Mouse (Mus musculus) MEL (cell line): ENCODE measurements around the gene Tm4sf19. TPM values are rescaled to one million over a fixed set of nuclear protein-coding genes. Genes with fewer than 3 reads are reported as not detected.

Source experiments
- DNase-seq: peaks from one replicate; pipeline ENCODE4 v3.0.0; 2011; ENCODE audit warnings: low read depth, low spot score
- H3K27ac ChIP-seq: 2 replicates; pipeline ENCODE4 v1.5.1; 2012; ENCODE audit warnings: low read depth, mild to moderate bottlenecking, control low read depth, low read length, moderate library complexity; ENCODE audit not compliant: control insufficient read depth
- H3K27me3 ChIP-seq, 2 experiments: fragments of 150-350 bp in 1 of 2; sonication (generic) in 1 of 2; 2 replicates each; pipeline ENCODE4 v1.6.1; 2012; ENCODE audit warnings: low read length in 2 of 2, mild to moderate bottlenecking in 2 of 2, improper control_type of control experiment in 1 of 2, moderate library complexity in 1 of 2; ENCODE audit not compliant: insufficient read depth in 2 of 2, control insufficient read depth in 1 of 2
- H3K36me3 ChIP-seq, 2 experiments: 2 replicates each; pipeline ENCODE4 v1.6.1; 2012 to 2014; ENCODE audit warnings: low read length in 2 of 2, improper control_type of control experiment in 1 of 2, inconsistent platforms in 1 of 2, mild to moderate bottlenecking in 1 of 2; ENCODE audit not compliant: insufficient read depth in 2 of 2, control insufficient read depth in 1 of 2
- H3K4me1 ChIP-seq, 2 experiments: fragments of 150-350 bp in 1 of 2; sonication (generic) in 1 of 2; 2 replicates each; pipeline ENCODE4 v1.6.1; 2012; ENCODE audit warnings: low read length in 2 of 2, improper control_type of control experiment in 1 of 2, mild to moderate bottlenecking in 1 of 2; ENCODE audit not compliant: insufficient read depth in 2 of 2, control insufficient read depth in 1 of 2
- H3K4me3 ChIP-seq, 2 experiments: fragments of 150-350 bp in 1 of 2; sonication (generic) in 1 of 2; 2 replicates each; pipeline ENCODE4 v1.5.1; 2012; ENCODE audit warnings: low read depth in 2 of 2, low read length in 2 of 2, mild to moderate bottlenecking in 2 of 2, moderate library complexity in 2 of 2, control low read depth in 1 of 2, improper control_type of control experiment in 1 of 2; ENCODE audit not compliant: control insufficient read depth in 1 of 2, insufficient read depth in 1 of 2
- H3K79me2 ChIP-seq: 2 replicates; pipeline ENCODE4 v1.6.1; 2012; ENCODE audit warnings: mild to moderate bottlenecking, low read length, moderate library complexity; ENCODE audit not compliant: control insufficient read depth, poor library complexity, insufficient read depth
- H3K9ac ChIP-seq: 2 replicates; pipeline ENCODE4 v1.6.1; 2012; ENCODE audit warnings: low read depth, mild to moderate bottlenecking, control low read depth, low read length, moderate library complexity; ENCODE audit not compliant: control insufficient read depth, poor library complexity, severe bottlenecking
- H3K9me3 ChIP-seq: fragments of 150-350 bp; sonication (generic); replicated peaks from 2 replicates; pipeline ENCODE4 v1.6.1; 2012; ENCODE audit warnings: mild to moderate bottlenecking, low read length, improper control_type of control experiment, moderate library complexity; ENCODE audit not compliant: insufficient read depth
- CHD1 ChIP-seq: IDR thresholded peaks from 2 replicates; pipeline ENCODE4 v1.6.1; 2012; ENCODE audit warnings: low read depth, mild to moderate bottlenecking, inconsistent platforms, low read length, improper control_type of control experiment
- CHD2 ChIP-seq: IDR thresholded peaks from 2 replicates; pipeline ENCODE4 v1.6.1; 2011; ENCODE audit warnings: low read length, improper control_type of control experiment
- CTCF ChIP-seq, 3 experiments: IDR thresholded peaks in 2 of 3; conservative IDR thresholded peaks in 1 of 3; 2 replicates each; pipeline ENCODE4 v1.5.1; 2011 to 2012; ENCODE audit warnings: low read length in 3 of 3, low read depth in 2 of 3, mild to moderate bottlenecking in 2 of 3, improper control_type of control experiment in 1 of 3, inconsistent platforms in 1 of 3, mixed read lengths in 1 of 3, moderate library complexity in 1 of 3; ENCODE audit not compliant: control insufficient read depth in 1 of 3, insufficient read depth in 1 of 3, poor library complexity in 1 of 3, severe bottlenecking in 1 of 3
- GABPA ChIP-seq: IDR thresholded peaks from 2 replicates; pipeline ENCODE4 v1.6.1; 2012; ENCODE audit warnings: low read depth, mild to moderate bottlenecking, inconsistent platforms, low read length, improper control_type of control experiment, moderate library complexity
- GATA1 ChIP-seq: IDR thresholded peaks from 2 replicates; pipeline ENCODE4 v1.6.1; 2011; ENCODE audit warnings: low read depth, low read length, improper control_type of control experiment
- JUND ChIP-seq: IDR thresholded peaks from 2 replicates; pipeline ENCODE4 v1.6.1; 2011; ENCODE audit warnings: low read depth, mild to moderate bottlenecking, improper control_type of control experiment, low read length
- KAT2A ChIP-seq: conservative IDR thresholded peaks from 2 replicates; pipeline ENCODE4 v1.6.1; 2012; ENCODE audit warnings: low read depth, low read length, improper control_type of control experiment, inconsistent platforms
- MAFK ChIP-seq: IDR thresholded peaks from 2 replicates; pipeline ENCODE4 v1.6.1; 2011; ENCODE audit warnings: low read depth, mild to moderate bottlenecking, low read length, improper control_type of control experiment, borderline replicate concordance
- MAX ChIP-seq: IDR thresholded peaks from 2 replicates; pipeline ENCODE4 v1.6.1; 2011; ENCODE audit warnings: low read length, improper control_type of control experiment
- MAZ ChIP-seq: IDR thresholded peaks from 2 replicates; pipeline ENCODE4 v1.6.1; 2012; ENCODE audit warnings: low read depth, mild to moderate bottlenecking, inconsistent platforms, low read length, improper control_type of control experiment
- MXI1 ChIP-seq: IDR thresholded peaks from 2 replicates; pipeline ENCODE4 v1.6.1; 2011; ENCODE audit warnings: mild to moderate bottlenecking, low read depth, low read length, improper control_type of control experiment
- MYC ChIP-seq: IDR thresholded peaks from 2 replicates; pipeline ENCODE4 v1.6.1; 2011; ENCODE audit warnings: low read depth, mild to moderate bottlenecking, low read length, improper control_type of control experiment, moderate library complexity
- NRF1 ChIP-seq: IDR thresholded peaks from 2 replicates; pipeline ENCODE4 v1.6.1; 2014; ENCODE audit warnings: low read depth, mild to moderate bottlenecking, inconsistent platforms, low read length, improper control_type of control experiment, moderate library complexity; ENCODE audit not compliant: poor library complexity, insufficient read depth, severe bottlenecking
- RCOR1 ChIP-seq: IDR thresholded peaks from 2 replicates; pipeline ENCODE4 v1.6.1; 2012; ENCODE audit warnings: low read depth, mild to moderate bottlenecking, inconsistent platforms, low read length, improper control_type of control experiment
- SIN3A ChIP-seq: IDR thresholded peaks from 2 replicates; pipeline ENCODE4 v1.6.1; 2012; ENCODE audit warnings: low read length, improper control_type of control experiment, inconsistent platforms
- TBP ChIP-seq: IDR thresholded peaks from 2 replicates; pipeline ENCODE4 v1.8.0; 2011; ENCODE audit warnings: low read depth, low read length, improper control_type of control experiment
- UBTF ChIP-seq: IDR thresholded peaks from 2 replicates; pipeline ENCODE4 v1.6.1; 2012; ENCODE audit warnings: low read depth, mild to moderate bottlenecking, inconsistent platforms, low read length, improper control_type of control experiment, moderate library complexity, borderline replicate concordance; ENCODE audit not compliant: insufficient read depth
- USF2 ChIP-seq, 2 experiments: IDR thresholded peaks; 2 replicates each; pipeline ENCODE4 v1.6.1; 2011 to 2012; ENCODE audit warnings: improper control_type of control experiment in 2 of 2, low read length in 2 of 2, borderline replicate concordance in 1 of 2, inconsistent platforms in 1 of 2, low read depth in 1 of 2, mild to moderate bottlenecking in 1 of 2; ENCODE audit not compliant: insufficient read depth in 1 of 2
- ZKSCAN1 ChIP-seq: IDR thresholded peaks from 2 replicates; pipeline ENCODE4 v1.6.1; 2012; ENCODE audit warnings: low read depth, mild to moderate bottlenecking, inconsistent platforms, low read length, improper control_type of control experiment, moderate library complexity
- ZNF384 ChIP-seq: IDR thresholded peaks from 2 replicates; pipeline ENCODE4 v1.6.1; 2012; ENCODE audit warnings: low read depth, mild to moderate bottlenecking, inconsistent platforms, low read length, improper control_type of control experiment
- polyA plus RNA-seq, 2 experiments: library from polyadenylated mRNA; stranded (reverse) in 1 of 2; unstranded in 1 of 2; fragments of >175 nt in 1 of 2; fragments of >200 nt in 1 of 2; gene quantifications; 2 replicates each; pipeline versions ENCODE4 v1.2.1 to v1.2.4; 2012; ENCODE audit warnings: low replicate concordance in 2 of 2, low read depth in 1 of 2; ENCODE audit not compliant: insufficient read length in 2 of 2, insufficient read depth in 1 of 2, missing spikeins in 1 of 2
- total RNA-seq: library from RNA; depleted of rRNA; stranded (reverse); fragments of 300-350 nt; gene quantifications from 2 replicates; pipeline ENCODE4 v1.2.3, GENCODE M21; 2012

The Tm4sf19 gene
- total and polyA plus RNA-seq, 3 experiments: 0.06 TPM; not detected in 2

- Histone ChIP-seq H3K4me3 (peak overlapping the region; percentile 20 to 82), H3K79me2 (peaks cover 18% of the 10 kb centered on the region), H3K27me3 (no peaks in the 10 kb centered on the region), H3K27ac (peak overlapping the region; percentile 16; the same call in 1 of the 2 replicates), H3K4me1 (peaks cover 17 to 20% of the 10 kb centered on the region in 2 experiments), H3K36me3 (peaks cover 0 to 36% of the 10 kb centered on the region in 2 experiments; a peak in 3 of 4 replicates), H3K9ac (peak overlapping the region; percentile 77), H3K9me3 (no peaks in the 10 kb centered on the region)
- TF ChIP-seq SIN3A (peak; percentile 40; the same call in 1 of the 2 replicates), KAT2A (no peak)
- peak; percentile 37 for DNase-seq
These were observed 31.6 kb downstream of the Tm4sf19 start for GRCm38 (mm10) chr16:32431926-32432325.

GRCm38 (mm10) chr16:32433138-32433537, 32.8 kb downstream of the Tm4sf19 start:
- no peak for TF ChIP-seq JUND
- TF ChIP-seq USF2 (IDR thresholded peaks at IDR 0.05; ENCODE audit: borderline replicate concordance in 1 of 2, insufficient read depth in 1 of 2, low read depth in 1 of 2, low read length in 2 of 2): no peak
- no peak for TF ChIP-seq GATA1
- no peak for TF ChIP-seq MXI1
- no peak for TF ChIP-seq KAT2A
- no peak for TF ChIP-seq TBP
- TF ChIP-seq ZKSCAN1: no peak
- TF ChIP-seq MYC: no peak
- no peak for TF ChIP-seq ZNF384
- TF ChIP-seq NRF1: no peak
- TF ChIP-seq RCOR1: no peak
- no peak for TF ChIP-seq CHD2
- no peak for TF ChIP-seq MAFK
- TF ChIP-seq MAZ: no peak
- no peak for TF ChIP-seq GABPA
- no peak for TF ChIP-seq CTCF (IDR thresholded peaks at IDR 0.05 in 2 of 3, conservative IDR thresholded peaks at IDR 0.05 in 1 of 3; ENCODE audit: control insufficient read depth in 1 of 3, insufficient read depth in 1 of 3, low read depth in 2 of 3, low read length in 3 of 3, poor library complexity in 1 of 3, severe bottlenecking in 1 of 3)
- TF ChIP-seq MAX: no peak
- no peak for TF ChIP-seq UBTF
- no peak for TF ChIP-seq CHD1
- peaks cover 18% of the 10 kb centered on the region for H3K79me2 ChIP-seq
- peaks cover 20 to 21% of the 10 kb centered on the region in 2 experiments for H3K4me1 ChIP-seq
- H3K27me3 ChIP-seq: no peaks in the 10 kb centered on the region
- no peak overlapping the region for H3K27ac ChIP-seq
- no peak overlapping the region for H3K4me3 ChIP-seq
- H3K36me3 ChIP-seq: peaks cover 0 to 37% of the 10 kb centered on the region in 2 experiments; a peak in 3 of 4 replicates
- no peaks in the 10 kb centered on the region for H3K9me3 ChIP-seq
- DNase-seq: no peak
- H3K9ac ChIP-seq: no peak overlapping the region
